20 mouse cellular contexts compared by ENCODE assay signal in the genomic region with DNA sequence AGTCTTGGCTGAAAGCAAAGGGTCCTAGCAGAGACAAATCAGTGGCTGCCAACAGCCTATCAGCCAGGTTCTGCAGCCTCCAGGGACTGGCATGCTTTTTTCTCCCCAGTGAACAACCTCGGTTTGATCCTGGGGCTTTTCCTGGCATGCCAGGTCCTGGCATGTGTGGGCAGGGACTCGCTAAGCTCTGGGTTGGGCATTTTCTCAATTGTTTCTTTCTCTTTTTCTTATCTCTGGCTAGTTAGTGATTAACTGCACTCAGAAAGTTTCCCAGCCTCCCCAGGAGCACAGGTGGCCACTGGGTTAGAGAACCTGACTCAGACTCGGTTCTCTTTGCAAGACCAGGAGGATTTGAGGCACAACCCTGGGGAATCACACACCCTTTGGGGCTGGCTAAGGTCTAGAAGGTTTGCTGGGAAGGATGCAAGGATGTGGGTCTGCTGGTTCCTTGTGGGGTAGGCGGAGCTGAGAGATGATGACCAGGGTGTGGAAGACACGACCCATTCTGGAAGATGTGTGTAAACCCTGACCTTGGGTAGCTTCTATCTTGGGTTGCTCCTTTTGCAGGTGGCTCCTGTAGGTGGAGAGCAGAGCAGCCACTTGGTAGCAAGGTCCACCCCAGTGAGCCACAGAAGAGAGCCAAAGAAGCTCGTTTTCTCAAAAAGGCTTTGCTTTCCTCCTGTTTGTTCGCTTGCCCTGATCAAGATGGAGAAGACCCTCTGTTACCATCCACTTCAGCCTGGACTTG. TPM values are rescaled to one million over a fixed set of nuclear protein-coding genes. Genes with fewer than 3 reads are reported as not detected.
DNase-seq lines count a peak whose midpoint lies in the region; ATAC-seq and TF ChIP-seq lines count a peak whose summit lies in the region.
"Had no signal": no experiment of that assay in that cellular context is flagged by ENCODE, and none has a peak within 500 bp of the region (broad histone marks: within the 10 kb centered on the region; RNA-seq: fewer than 3 reads in every experiment).

No protein-coding gene starts in this region.

- intact Hi-C loops in left cerebral cortex, postnatal 10 days (cut with DNase I), result no loop called here

- peaks cover 10% of the 10 kb centered on the region for H3K4me1 ChIP-seq in intestine, embryonic 15.5 days (replicated peaks)
- H3K4me1 ChIP-seq in lung, postnatal 0 days (ENCODE audit: insufficient read depth, low read depth, low read length), result peaks cover 4% of the 10 kb centered on the region; the same call in 1 of the 2 replicates
- H3K4me1 ChIP-seq in stomach, postnatal 0 days (replicated peaks; ENCODE audit: control insufficient read depth, insufficient read depth), result peaks cover 2% of the 10 kb centered on the region; the same call in 1 of the 2 replicates
- H3K4me1 ChIP-seq: hindbrain, embryonic 13.5 days; limb, embryonic 13.5 days had no signal

- no peak overlapping the region for H3K4me3 ChIP-seq in intestine, embryonic 15.5 days (replicated peaks)
- H3K4me3 ChIP-seq in lung, postnatal 0 days (ENCODE audit: low read depth, low read length), result no peak overlapping the region
- H3K4me3 ChIP-seq in stomach, postnatal 0 days (ENCODE audit: low read depth, low read length), result no peak overlapping the region
- H3K4me3 ChIP-seq: hindbrain, embryonic 13.5 days; limb, embryonic 13.5 days; liver, embryonic 15.5 days had no signal

- 56% methylated on average over 7 of the region's 7 CpGs for WGBS in intestine, embryonic 15.5 days
- WGBS in lung, postnatal 0 days, result 47% methylated on average over 7 of the region's 7 CpGs
- 55% methylated on average over 7 of the region's 7 CpGs for WGBS in stomach, postnatal 0 days

- no peaks in the 10 kb centered on the region for H3K27me3 ChIP-seq in intestine, embryonic 15.5 days (replicated peaks)
- no peaks in the 10 kb centered on the region for H3K27me3 ChIP-seq in lung, postnatal 0 days (replicated peaks; ENCODE audit: insufficient read depth, low read length)
- no peaks in the 10 kb centered on the region for H3K27me3 ChIP-seq in stomach, postnatal 0 days (ENCODE audit: control insufficient read depth, insufficient read depth, low read length)
- H3K27me3 ChIP-seq: hindbrain, embryonic 13.5 days; liver, embryonic 15.5 days had no signal

- no peak for TF ChIP-seq EP300 in lung, postnatal 0 days (IDR thresholded peaks at IDR 0.05)
- peak; percentile 38 for TF ChIP-seq EP300 in stomach, postnatal 0 days (optimal IDR thresholded peaks at IDR 0.05)

- no peaks in the 10 kb centered on the region for H3K36me3 ChIP-seq in intestine, embryonic 15.5 days
- H3K36me3 ChIP-seq in lung, postnatal 0 days (ENCODE audit: insufficient read depth, low read length), result no peaks in the 10 kb centered on the region
- no peaks in the 10 kb centered on the region for H3K36me3 ChIP-seq in stomach, postnatal 0 days (ENCODE audit: control insufficient read depth, insufficient read depth, low read length)
- H3K36me3 ChIP-seq: hindbrain, embryonic 13.5 days; limb, embryonic 13.5 days; liver, embryonic 15.5 days had no signal

- peak overlapping the region; percentile 33; the same call in 1 of the 2 replicates for H3K4me2 ChIP-seq in intestine, embryonic 15.5 days (replicated peaks)
- H3K4me2 ChIP-seq in lung, postnatal 0 days (replicated peaks; ENCODE audit: low read depth, low read length), result no peak overlapping the region
- H3K4me2 ChIP-seq in stomach, postnatal 0 days (replicated peaks; ENCODE audit: low read depth), result no peak overlapping the region
- H3K4me2 ChIP-seq: heart, embryonic 11.5 days; hindbrain, embryonic 13.5 days; limb, embryonic 13.5 days; liver, embryonic 15.5 days had no signal

- no peak overlapping the region for H3K9ac ChIP-seq in intestine, embryonic 15.5 days
- no peak overlapping the region for H3K9ac ChIP-seq in lung, postnatal 0 days (replicated peaks; ENCODE audit: low read depth)
- H3K9ac ChIP-seq in stomach, postnatal 0 days (ENCODE audit: low read length), result no peak overlapping the region
- H3K9ac ChIP-seq: hindbrain, embryonic 13.5 days; limb, embryonic 13.5 days; liver, embryonic 15.5 days had no signal

- DNase-seq in lung, adult 18-20 months, result peak; percentile 24 to 43
- DNase-seq in lung, postnatal 14 days, result no peak
- DNase-seq in lung, postnatal 0 days (ENCODE audit: low spot score), result peak; percentile 74
- peak; percentile 69 for DNase-seq in stomach, postnatal 0 days (ENCODE audit: low spot score)
- no peak for DNase-seq in thymus, postnatal 10 days (ENCODE audit: low spot score in 2 of 2)
- no peak for DNase-seq in left cerebral cortex, postnatal 10 days (ENCODE audit: extremely low spot score in 1 of 2, low spot score in 2 of 2)
- DNase-seq: adrenal gland, adult 2 months; cerebellum, adult 11 months; cerebellum, postnatal 14 days; gastrocnemius, postnatal 36 days; kidney, adult 8-10 months had no signal

- peak; percentile 88 for ATAC-seq in intestine, embryonic 15.5 days
- peak; percentile 75 for ATAC-seq in lung, postnatal 0 days
- peak; percentile 91 for ATAC-seq in stomach, postnatal 0 days (ENCODE audit: low FRiP score, low TSS enrichment)
- ATAC-seq: forebrain, embryonic 14.5 days; midbrain, embryonic 16.5 days had no signal

- H3K27ac ChIP-seq in intestine, embryonic 15.5 days, result peak overlapping the region; percentile 92
- H3K27ac ChIP-seq in lung, postnatal 0 days (ENCODE audit: low read length), result 0 out of 2 replicates have a peak overlapping the region, but pooled peaks have one; percentile 32
- peak overlapping the region; percentile 83 for H3K27ac ChIP-seq in stomach, postnatal 0 days (replicated peaks)
- H3K27ac ChIP-seq: hindbrain, embryonic 13.5 days; limb, embryonic 13.5 days; liver, embryonic 15.5 days had no signal

- no peak for TF ChIP-seq CTCF in lung, postnatal 0 days (IDR thresholded peaks at IDR 0.05)
- no peak for TF ChIP-seq CTCF in stomach, postnatal 0 days (IDR thresholded peaks at IDR 0.05; ENCODE audit: low read depth)

- H3K9me3 ChIP-seq in intestine, embryonic 15.5 days, result no peaks in the 10 kb centered on the region
- H3K9me3 ChIP-seq in lung, postnatal 0 days (ENCODE audit: low read length), result no peaks in the 10 kb centered on the region
- no peaks in the 10 kb centered on the region for H3K9me3 ChIP-seq in stomach, postnatal 0 days (ENCODE audit: control insufficient read depth, low read length)
- H3K9me3 ChIP-seq: hindbrain, embryonic 13.5 days; limb, embryonic 13.5 days; liver, embryonic 15.5 days had no signal

RNA-seq across cellular contexts. Expression of a gene that starts 22.4 kb away (rescaled TPM):
- polyA plus RNA-seq in intestine, embryonic 15.5 days (2015; fragmentation: Nextera tagmentation; extraction: Ambion mirVana), result 19.2 and 23.1 TPM in 2 replicates
- polyA plus RNA-seq in lung, postnatal 0 days (2015; fragmentation: Nextera tagmentation; extraction: Ambion mirVana), result 4.9 and 5.9 TPM in 2 replicates
- 56.8 and 65.4 TPM in 2 replicates for polyA plus RNA-seq in stomach, postnatal 0 days (2015; fragmentation: Nextera tagmentation; extraction: Ambion mirVana)
- under 1 TPM; 0.24 to 0.57 TPM for total RNA-seq in left cerebral cortex, postnatal 10 days (2021)
- total RNA-seq: left cerebral cortex, adult 8-10 months; megakaryocyte-erythroid progenitor cell, adult 5-6 weeks had no signal

Comparison
In these comparisons a context has a peak if more than half of its experiments do, and no peak if none do; other contexts are left out.
1. DNase-seq: peak in lung, adult 18-20 months (2 of 2), lung, postnatal 0 days (single experiment) and stomach, postnatal 0 days (single experiment); none in lung, postnatal 14 days (single experiment), thymus, postnatal 10 days (0 of 2) and left cerebral cortex, postnatal 10 days (0 of 2).
2. H3K27ac ChIP-seq: peak in every context shown above with its lines; median percentile 92 in intestine, embryonic 15.5 days; 83 in stomach, postnatal 0 days; 32 in lung, postnatal 0 days.
3. Peak in every context shown above with its lines, with median percentiles within 50 percentile points of each other: ATAC-seq.